Mouse (Mus musculus): ENCODE measurements around the gene Cyth2. TPM values are rescaled to one million over a fixed set of nuclear protein-coding genes. Genes with fewer than 3 reads are reported as not detected.
A peak's percentile ranks its signal among the peaks of the same experiment; 100 is the strongest.

Gene Cyth2
- polyA plus RNA-seq, 1 experiment from 2014 or later: 327 TPM

DNA sequence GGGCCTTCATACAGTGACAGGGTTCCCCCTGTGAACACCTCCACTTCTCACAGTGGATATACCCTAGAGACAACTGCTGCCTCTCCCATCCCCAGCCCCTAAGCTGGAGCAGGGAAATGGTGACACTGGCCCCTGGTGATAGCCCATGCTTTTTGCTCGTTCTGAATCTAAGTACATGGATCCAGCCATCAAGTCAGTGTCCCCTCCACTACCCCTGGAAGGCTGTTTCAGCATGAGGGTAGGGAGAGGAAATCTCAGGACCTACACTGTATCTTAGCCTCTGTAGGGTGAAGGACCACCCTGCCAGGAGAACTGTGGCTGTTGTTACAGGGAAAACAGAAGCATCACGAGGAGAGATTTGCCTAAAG is 1.6 kb upstream of the Cyth2 start:
- peaks cover 26% of the 10 kb centered on the region for H3K4me1 ChIP-seq (replicated peaks; ENCODE audit: control insufficient read depth, insufficient read depth, low read length)
- no peaks in the 10 kb centered on the region for H3K9me3 ChIP-seq (ENCODE audit: control insufficient read depth, low read length)
- ATAC-seq: no peak
- no peak overlapping the region for H3K9ac ChIP-seq (replicated peaks; ENCODE audit: low read depth, low read length)
- H3K27ac ChIP-seq (ENCODE audit: low read length): no peak overlapping the region
- no peaks in the 10 kb centered on the region for H3K27me3 ChIP-seq (replicated peaks; ENCODE audit: control insufficient read depth, insufficient read depth, low read length)
- H3K4me3 ChIP-seq (replicated peaks; ENCODE audit: low read length): no peak overlapping the region
- H3K4me2 ChIP-seq (ENCODE audit: low read length): no peak overlapping the region
- WGBS: 18% methylated on average over 2 of the region's 2 CpGs
- peaks cover 13% of the 10 kb centered on the region for H3K36me3 ChIP-seq (ENCODE audit: control insufficient read depth, insufficient read depth)

DNA sequence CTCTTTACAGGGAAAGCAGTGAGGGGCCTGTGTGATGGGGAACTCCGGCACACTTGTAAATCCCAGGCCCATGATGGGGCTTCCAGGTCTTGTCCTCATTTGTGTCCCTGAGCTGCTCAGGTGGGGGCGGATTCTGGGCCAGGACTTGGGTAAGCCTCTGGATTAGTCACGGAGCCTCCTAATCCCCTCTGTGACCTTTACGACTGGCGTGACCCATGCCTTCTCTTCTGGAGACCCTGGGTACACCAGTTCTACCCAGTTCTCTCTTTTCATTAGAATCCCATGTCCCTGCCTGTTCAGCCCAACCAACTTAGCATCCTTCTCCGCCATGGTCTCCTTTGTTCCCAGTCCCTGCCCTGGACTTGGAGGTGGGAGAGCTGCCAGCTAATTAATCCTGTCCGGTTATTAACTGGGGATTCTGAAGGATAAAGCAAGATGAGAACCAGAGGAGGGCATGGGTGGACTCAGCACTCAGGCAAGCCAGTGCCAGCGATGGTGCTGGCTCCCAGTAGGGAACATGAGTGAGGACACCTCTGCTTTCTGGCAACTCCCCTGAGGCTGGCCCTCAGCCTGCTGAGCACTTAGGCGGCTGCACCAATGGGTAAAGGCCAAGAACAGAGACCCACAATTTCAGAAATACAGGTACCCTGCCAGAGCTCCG is 1.1 kb upstream of the Cyth2 start:
- peak overlapping the region; percentile 47 for H3K4me3 ChIP-seq (replicated peaks; ENCODE audit: low read length)
- H3K27me3 ChIP-seq (replicated peaks; ENCODE audit: control insufficient read depth, insufficient read depth, low read length): no peaks in the 10 kb centered on the region
- H3K27ac ChIP-seq (ENCODE audit: low read length): peak overlapping the region; percentile 48
- ATAC-seq: no peak
- WGBS: 16% methylated on average over 10 of the region's 10 CpGs
- peaks cover 14% of the 10 kb centered on the region for H3K36me3 ChIP-seq (ENCODE audit: control insufficient read depth, insufficient read depth)
- peak overlapping the region; percentile 63 for H3K4me2 ChIP-seq (ENCODE audit: low read length)
- no peak overlapping the region for H3K9ac ChIP-seq (replicated peaks; ENCODE audit: low read depth, low read length)
- H3K4me1 ChIP-seq (replicated peaks; ENCODE audit: control insufficient read depth, insufficient read depth, low read length): peaks cover 26% of the 10 kb centered on the region
- H3K9me3 ChIP-seq (ENCODE audit: control insufficient read depth, low read length): no peaks in the 10 kb centered on the region

DNA sequence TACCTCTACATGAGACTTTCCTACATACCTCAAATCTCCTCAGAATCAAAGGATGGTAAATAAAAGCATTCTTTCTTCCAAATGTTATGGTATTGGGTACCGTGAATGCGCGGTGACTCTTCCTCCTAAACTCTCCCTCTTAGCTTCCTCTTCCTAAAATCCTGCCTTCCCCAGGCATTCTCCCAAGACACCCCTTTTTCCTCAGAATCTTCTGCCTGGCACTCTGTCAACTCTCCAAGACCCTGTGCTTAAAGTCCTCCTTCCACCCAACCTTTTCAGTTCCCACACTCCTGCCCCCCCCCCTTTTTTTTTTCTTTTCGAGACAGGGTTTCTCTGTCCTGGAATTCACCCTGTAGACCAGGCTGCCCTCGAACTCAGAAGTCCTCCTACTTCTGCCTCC is 460 bp upstream of the Cyth2 start:
- Histone ChIP-seq H3K9ac (replicated peaks; ENCODE audit: low read depth, low read length) (peak overlapping the region; percentile 31), H3K4me2 (ENCODE audit: low read length) (peak overlapping the region; percentile 63), H3K36me3 (ENCODE audit: control insufficient read depth, insufficient read depth) (peaks cover 16% of the 10 kb centered on the region), H3K27ac (ENCODE audit: low read length) (peak overlapping the region; percentile 48), H3K4me3 (replicated peaks; ENCODE audit: low read length) (peak overlapping the region; percentile 47), H3K4me1 (replicated peaks; ENCODE audit: control insufficient read depth, insufficient read depth, low read length) (peaks cover 26% of the 10 kb centered on the region), H3K27me3 (replicated peaks; ENCODE audit: control insufficient read depth, insufficient read depth, low read length) (no peaks in the 10 kb centered on the region), H3K9me3 (ENCODE audit: control insufficient read depth, low read length) (no peaks in the 10 kb centered on the region)
- ATAC-seq: no peak
- 0% methylated on average over 5 of the region's 5 CpGs for WGBS

DNA sequence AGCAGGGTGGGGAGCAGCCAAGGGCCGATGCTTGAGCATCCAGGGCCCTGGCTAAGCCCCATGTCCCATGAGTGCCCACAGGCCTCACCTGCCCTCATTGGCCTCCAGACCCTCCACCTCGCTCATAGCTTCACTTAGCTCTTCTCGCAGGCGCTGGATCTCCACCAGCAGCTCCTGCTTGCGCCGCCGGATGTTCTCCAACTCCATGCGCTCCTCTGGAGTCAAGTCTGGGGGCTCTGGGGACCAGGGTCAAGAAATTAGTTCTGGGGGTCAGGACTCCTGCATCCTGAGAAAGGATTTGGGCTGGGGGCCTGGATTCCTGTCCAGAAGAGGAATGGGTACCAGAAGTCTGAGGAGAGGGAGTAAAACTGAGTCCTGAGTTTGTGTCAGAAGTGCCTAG is 1.5 kb downstream of the Cyth2 start:
- ATAC-seq: no peak
- H3K27ac ChIP-seq (ENCODE audit: low read length): no peak overlapping the region
- peak overlapping the region; percentile 96 for H3K9ac ChIP-seq (replicated peaks; ENCODE audit: low read depth, low read length)
- peak overlapping the region; percentile 82 for H3K4me2 ChIP-seq (ENCODE audit: low read length)
- peak overlapping the region; percentile 73 for H3K4me3 ChIP-seq (replicated peaks; ENCODE audit: low read length)
- H3K9me3 ChIP-seq (ENCODE audit: control insufficient read depth, low read length): no peaks in the 10 kb centered on the region
- peaks cover 27% of the 10 kb centered on the region for H3K36me3 ChIP-seq (ENCODE audit: control insufficient read depth, insufficient read depth)
- H3K4me1 ChIP-seq (replicated peaks; ENCODE audit: control insufficient read depth, insufficient read depth, low read length): peaks cover 26% of the 10 kb centered on the region
- WGBS: 88% methylated on average over 8 of the region's 8 CpGs
- H3K27me3 ChIP-seq (replicated peaks; ENCODE audit: control insufficient read depth, insufficient read depth, low read length): no peaks in the 10 kb centered on the region

DNA sequence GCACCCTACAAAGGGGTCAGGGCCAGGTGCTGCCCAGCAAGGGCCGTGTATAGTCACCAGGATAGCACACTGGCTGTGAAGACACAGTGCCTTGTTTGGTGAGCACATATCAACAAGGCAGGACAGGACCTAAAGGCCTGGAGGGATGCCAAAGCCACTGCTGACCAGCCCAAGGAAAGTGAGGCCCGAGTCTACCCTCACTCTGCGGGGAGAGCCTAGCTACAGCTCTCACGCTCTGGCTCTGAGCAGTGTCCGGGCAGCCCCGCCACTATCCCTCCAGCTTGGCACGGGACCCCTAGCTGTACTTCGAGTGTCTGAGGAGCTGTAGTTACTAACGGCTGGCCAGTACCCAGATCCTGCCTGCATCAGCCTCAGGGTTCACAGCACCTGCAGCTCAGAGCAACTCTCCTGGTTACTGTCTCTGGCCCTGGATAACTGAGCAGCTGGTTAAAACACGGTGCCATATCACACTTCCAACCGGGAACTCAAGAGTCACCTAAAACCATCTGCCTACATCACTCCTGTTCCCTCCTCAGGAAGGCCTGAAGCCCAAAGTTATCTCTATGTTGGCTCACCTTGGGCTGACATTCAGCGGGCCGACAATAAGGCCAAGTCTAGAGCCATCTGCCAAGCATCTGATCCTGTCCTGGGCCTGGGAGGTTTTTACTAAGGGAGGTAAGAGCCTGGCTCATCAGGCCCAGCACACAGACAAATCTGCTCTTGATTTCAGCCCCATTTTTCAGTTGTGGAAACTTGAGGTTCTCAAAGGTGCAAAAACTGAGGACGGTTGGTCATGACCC is 4.9 kb downstream of the Cyth2 start:
- H3K9me3 ChIP-seq (ENCODE audit: control insufficient read depth, low read length): no peaks in the 10 kb centered on the region
- ATAC-seq: no peak
- H3K36me3 ChIP-seq (ENCODE audit: control insufficient read depth, insufficient read depth): peaks cover 36% of the 10 kb centered on the region
- H3K9ac ChIP-seq (replicated peaks; ENCODE audit: low read depth, low read length): no peak overlapping the region
- H3K4me2 ChIP-seq (ENCODE audit: low read length): no peak overlapping the region
- H3K27me3 ChIP-seq (replicated peaks; ENCODE audit: control insufficient read depth, insufficient read depth, low read length): no peaks in the 10 kb centered on the region
- peaks cover 15% of the 10 kb centered on the region for H3K4me1 ChIP-seq (replicated peaks; ENCODE audit: control insufficient read depth, insufficient read depth, low read length)
- H3K27ac ChIP-seq (ENCODE audit: low read length): no peak overlapping the region
- WGBS: 84% methylated on average over 14 of the region's 14 CpGs
- H3K4me3 ChIP-seq (replicated peaks; ENCODE audit: low read length): no peak overlapping the region

- Histone ChIP-seq H3K4me3 (replicated peaks; ENCODE audit: low read length) (no peak overlapping the region), H3K4me1 (replicated peaks; ENCODE audit: control insufficient read depth, insufficient read depth, low read length) (peaks cover 15% of the 10 kb centered on the region), H3K36me3 (ENCODE audit: control insufficient read depth, insufficient read depth) (peaks cover 38% of the 10 kb centered on the region), H3K27ac (ENCODE audit: low read length) (no peak overlapping the region), H3K9me3 (ENCODE audit: control insufficient read depth, low read length) (no peaks in the 10 kb centered on the region), H3K27me3 (replicated peaks; ENCODE audit: control insufficient read depth, insufficient read depth, low read length) (no peaks in the 10 kb centered on the region), H3K9ac (replicated peaks; ENCODE audit: low read depth, low read length) (no peak overlapping the region), H3K4me2 (ENCODE audit: low read length) (no peak overlapping the region)
- WGBS: 56% methylated on average over 9 of the region's 11 CpGs
- no peak for ATAC-seq
These were observed 5.9 kb downstream of the Cyth2 start for GRCm38 (mm10) chr7:45808471-45808870.

DNA sequence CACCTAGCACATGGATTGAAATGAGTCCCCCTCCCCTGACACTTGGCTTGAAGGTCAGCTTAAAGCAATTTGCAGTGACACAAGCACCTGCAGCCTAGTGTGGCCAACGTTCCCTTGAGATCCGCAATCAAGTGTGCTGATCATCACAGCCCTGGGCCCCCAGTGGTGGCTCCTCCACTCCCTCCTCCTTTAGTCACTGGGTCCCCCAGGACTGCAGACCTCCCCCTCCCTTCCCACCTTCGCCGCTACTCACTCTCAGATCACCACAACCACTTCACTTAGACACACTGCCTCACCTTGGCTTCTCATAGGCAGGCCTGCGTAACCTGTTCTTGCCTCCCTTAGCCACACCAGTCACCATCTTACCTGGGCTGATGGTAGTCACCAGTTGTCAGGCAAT is 8.4 kb downstream of the Cyth2 start:
- Histone ChIP-seq H3K9me3 (ENCODE audit: control insufficient read depth, low read length) (no peaks in the 10 kb centered on the region), H3K4me1 (replicated peaks; ENCODE audit: control insufficient read depth, insufficient read depth, low read length) (no peaks in the 10 kb centered on the region), H3K36me3 (ENCODE audit: control insufficient read depth, insufficient read depth) (peaks cover 30% of the 10 kb centered on the region), H3K9ac (replicated peaks; ENCODE audit: low read depth, low read length) (no peak overlapping the region), H3K27ac (ENCODE audit: low read length) (no peak overlapping the region), H3K4me3 (replicated peaks; ENCODE audit: low read length) (no peak overlapping the region), H3K4me2 (ENCODE audit: low read length) (no peak overlapping the region), H3K27me3 (replicated peaks; ENCODE audit: control insufficient read depth, insufficient read depth, low read length) (no peaks in the 10 kb centered on the region)
- 70% methylated on average over 5 of the region's 5 CpGs for WGBS
- no peak for ATAC-seq

GRCm38 (mm10) chr7:45802551-45802950 is 11.8 kb downstream of the Cyth2 start:
- Histone ChIP-seq H3K27me3 (replicated peaks; ENCODE audit: control insufficient read depth, insufficient read depth, low read length) (no peaks in the 10 kb centered on the region), H3K4me2 (ENCODE audit: low read length) (no peak overlapping the region), H3K9me3 (ENCODE audit: control insufficient read depth, low read length) (no peaks in the 10 kb centered on the region), H3K36me3 (ENCODE audit: control insufficient read depth, insufficient read depth) (peaks cover 13% of the 10 kb centered on the region), H3K4me1 (replicated peaks; ENCODE audit: control insufficient read depth, insufficient read depth, low read length) (peaks cover 11% of the 10 kb centered on the region), H3K4me3 (replicated peaks; ENCODE audit: low read length) (no peak overlapping the region), H3K9ac (replicated peaks; ENCODE audit: low read depth, low read length) (no peak overlapping the region), H3K27ac (ENCODE audit: low read length) (no peak overlapping the region)
- no peak for ATAC-seq
- 91% methylated on average over 6 of the region's 6 CpGs for WGBS

- peaks cover 8% of the 10 kb centered on the region; the same call in 1 of the 2 replicates for H3K36me3 ChIP-seq (ENCODE audit: control insufficient read depth, insufficient read depth)
- 4% methylated on average over 12 of the region's 12 CpGs for WGBS
- H3K27me3 ChIP-seq (replicated peaks; ENCODE audit: control insufficient read depth, insufficient read depth, low read length): no peaks in the 10 kb centered on the region
- H3K4me1 ChIP-seq (replicated peaks; ENCODE audit: control insufficient read depth, insufficient read depth, low read length): peaks cover 18% of the 10 kb centered on the region
- H3K9me3 ChIP-seq (ENCODE audit: control insufficient read depth, low read length): no peaks in the 10 kb centered on the region
- H3K4me3 ChIP-seq (replicated peaks; ENCODE audit: low read length): no peak overlapping the region
- H3K4me2 ChIP-seq (ENCODE audit: low read length): no peak overlapping the region
- peak; percentile 67 for ATAC-seq
- H3K9ac ChIP-seq (replicated peaks; ENCODE audit: low read depth, low read length): no peak overlapping the region
- H3K27ac ChIP-seq (ENCODE audit: low read length): no peak overlapping the region
These were observed 13.0 kb downstream of the Cyth2 start for GRCm38 (mm10) chr7:45801348-45801747.
